Mouse (Mus musculus): ENCODE results near the gene Pde6h. TPM values are rescaled to one million over a fixed set of nuclear protein-coding genes. Genes with fewer than 3 reads are reported as not detected.

The Pde6h gene
- polyA plus RNA-seq, 1 experiment from 2014 or later: not detected

DNA sequence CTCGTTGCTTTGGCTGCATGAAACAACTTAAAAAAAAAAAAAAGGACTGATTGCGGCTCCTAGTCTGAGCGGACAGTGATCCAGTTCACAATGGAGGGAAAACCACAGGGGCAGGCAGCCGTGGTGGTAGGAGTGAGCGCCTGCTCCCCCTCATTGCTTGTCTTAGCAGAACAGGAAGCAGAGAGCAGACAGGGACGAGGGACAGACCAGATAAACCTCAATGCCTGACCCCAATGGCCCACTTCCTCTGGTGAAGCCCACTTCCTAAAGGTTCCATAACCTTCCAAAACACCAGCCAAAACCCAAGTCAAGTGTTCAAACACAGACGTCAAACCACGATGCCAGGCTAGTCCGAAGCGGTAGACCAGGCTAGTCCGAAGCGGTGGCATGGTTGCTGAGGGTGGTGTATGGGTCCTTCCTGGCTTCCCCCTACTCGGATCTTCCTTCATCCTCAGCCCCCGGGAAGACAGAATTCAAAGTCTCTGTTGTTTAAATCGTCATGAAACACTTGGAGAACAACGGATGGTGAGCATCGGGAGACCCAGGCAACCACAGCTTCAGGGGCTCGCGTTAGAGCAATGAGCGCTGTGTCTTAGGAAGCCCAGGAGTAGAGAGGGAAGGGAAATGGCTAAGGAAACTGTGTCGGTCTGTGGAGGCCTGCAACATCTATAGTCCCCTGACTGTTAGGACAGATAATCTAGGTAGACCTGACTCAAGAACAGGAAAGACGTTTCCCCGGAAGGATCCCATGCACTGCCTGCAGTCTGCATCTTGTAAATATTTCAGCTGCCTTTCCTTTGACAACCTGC is 55.8 kb downstream of the Pde6h start:
- DNase-seq (ENCODE audit: low spot score): no peak
- Histone ChIP-seq H3K4me1 (ENCODE audit: control insufficient read depth, insufficient read depth, low read length) (peaks cover 2% of the 10 kb centered on the region; the same call in 1 of the 2 replicates), H3K36me3 (ENCODE audit: control insufficient read depth, insufficient read depth, low read length) (no peaks in the 10 kb centered on the region), H3K4me3 (ENCODE audit: low read depth, low read length) (no peak overlapping the region), H3K9ac (ENCODE audit: low read length) (no peak overlapping the region), H3K4me2 (ENCODE audit: low read length) (no peak overlapping the region), H3K27me3 (replicated peaks; ENCODE audit: control insufficient read depth, insufficient read depth, low read length) (no peaks in the 10 kb centered on the region), H3K27ac (ENCODE audit: low read depth, low read length) (no peak overlapping the region), H3K9me3 (replicated peaks; ENCODE audit: control insufficient read depth, low read length) (no peaks in the 10 kb centered on the region)
- 87% methylated on average over 23 of the region's 23 CpGs for WGBS
- no peak for ATAC-seq

DNA sequence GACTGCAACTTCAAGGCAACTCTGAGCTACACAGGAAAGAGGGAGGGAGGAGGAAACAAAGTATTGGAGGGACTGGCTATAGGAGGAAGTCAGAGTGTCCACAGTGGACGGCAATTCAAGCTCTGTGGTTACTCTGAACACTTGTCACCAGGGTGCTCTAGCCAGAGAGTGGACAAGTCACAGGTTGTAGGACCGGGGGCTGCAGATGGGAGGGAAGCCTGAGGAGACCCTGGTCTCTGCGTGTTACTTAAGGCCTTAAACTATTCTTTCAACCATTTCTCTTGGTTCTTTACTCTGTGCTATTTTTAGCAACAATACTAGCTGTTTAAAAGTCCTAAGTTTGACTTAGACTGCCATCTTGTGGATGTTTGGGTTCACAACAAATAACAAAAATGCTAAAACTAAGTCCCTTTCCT is 56.7 kb downstream of the Pde6h start:
- Histone ChIP-seq H3K9me3 (replicated peaks; ENCODE audit: control insufficient read depth, low read length) (no peaks in the 10 kb centered on the region), H3K27me3 (replicated peaks; ENCODE audit: control insufficient read depth, insufficient read depth, low read length) (no peaks in the 10 kb centered on the region), H3K9ac (ENCODE audit: low read length) (no peak overlapping the region), H3K4me1 (ENCODE audit: control insufficient read depth, insufficient read depth, low read length) (peaks cover 2% of the 10 kb centered on the region; the same call in 1 of the 2 replicates), H3K36me3 (ENCODE audit: control insufficient read depth, insufficient read depth, low read length) (no peaks in the 10 kb centered on the region), H3K27ac (ENCODE audit: low read depth, low read length) (no peak overlapping the region), H3K4me3 (ENCODE audit: low read depth, low read length) (no peak overlapping the region), H3K4me2 (ENCODE audit: low read length) (no peak overlapping the region)
- ATAC-seq (no peak), DNase-seq (ENCODE audit: low spot score) (peak; percentile 85)
- 33% methylated on average over 3 of the region's 3 CpGs for WGBS

GRCm38 (mm10) chr6:136982581-136982980 is 58.9 kb downstream of the Pde6h start:
- no peak overlapping the region for H3K27ac ChIP-seq (ENCODE audit: low read depth, low read length)
- no peak overlapping the region for H3K9ac ChIP-seq (ENCODE audit: low read length)
- H3K36me3 ChIP-seq (ENCODE audit: control insufficient read depth, insufficient read depth, low read length): no peaks in the 10 kb centered on the region
- H3K4me2 ChIP-seq (ENCODE audit: low read length): no peak overlapping the region
- peaks cover 2% of the 10 kb centered on the region; the same call in 1 of the 2 replicates for H3K4me1 ChIP-seq (ENCODE audit: control insufficient read depth, insufficient read depth, low read length)
- ATAC-seq: no peak
- no peak overlapping the region for H3K4me3 ChIP-seq (ENCODE audit: low read depth, low read length)
- no peak for DNase-seq (ENCODE audit: low spot score)
- no peaks in the 10 kb centered on the region for H3K9me3 ChIP-seq (replicated peaks; ENCODE audit: control insufficient read depth, low read length)
- H3K27me3 ChIP-seq (replicated peaks; ENCODE audit: control insufficient read depth, insufficient read depth, low read length): no peaks in the 10 kb centered on the region
- WGBS: 87% methylated on average over 6 of the region's 6 CpGs

DNA sequence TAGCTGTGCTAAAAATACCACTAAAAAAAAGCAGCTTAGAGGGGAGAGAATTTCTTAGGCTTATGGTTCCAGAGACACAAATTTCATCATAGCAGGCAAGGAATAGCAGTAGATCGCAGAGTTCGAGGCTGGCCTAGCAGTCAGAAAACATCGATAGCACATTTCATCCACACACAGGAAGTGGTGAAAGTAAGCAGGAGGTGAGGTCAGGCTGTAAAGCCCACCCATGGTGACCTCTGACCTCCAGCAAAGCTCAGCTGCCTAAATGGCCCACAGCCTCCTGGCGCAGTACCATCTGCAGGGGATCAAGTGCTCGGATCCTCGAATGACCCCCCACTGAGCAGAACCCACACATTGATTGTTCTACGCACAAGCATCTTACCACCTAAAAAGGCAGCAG is 59.6 kb downstream of the Pde6h start:
- ATAC-seq (no peak), DNase-seq (ENCODE audit: low spot score) (no peak)
- Histone ChIP-seq H3K9ac (ENCODE audit: low read length) (no peak overlapping the region), H3K36me3 (ENCODE audit: control insufficient read depth, insufficient read depth, low read length) (no peaks in the 10 kb centered on the region), H3K27me3 (replicated peaks; ENCODE audit: control insufficient read depth, insufficient read depth, low read length) (no peaks in the 10 kb centered on the region), H3K27ac (ENCODE audit: low read depth, low read length) (no peak overlapping the region), H3K4me2 (ENCODE audit: low read length) (no peak overlapping the region), H3K9me3 (replicated peaks; ENCODE audit: control insufficient read depth, low read length) (no peaks in the 10 kb centered on the region), H3K4me1 (ENCODE audit: control insufficient read depth, insufficient read depth, low read length) (peaks cover 2% of the 10 kb centered on the region; the same call in 1 of the 2 replicates), H3K4me3 (ENCODE audit: low read depth, low read length) (no peak overlapping the region)
- WGBS: 60% methylated on average over 7 of the region's 7 CpGs

GRCm38 (mm10) chr6:136986019-136986418 is 62.4 kb downstream of the Pde6h start:
- no peak overlapping the region for H3K4me3 ChIP-seq (ENCODE audit: low read depth, low read length)
- H3K4me1 ChIP-seq (ENCODE audit: control insufficient read depth, insufficient read depth, low read length): no peaks in the 10 kb centered on the region
- no peaks in the 10 kb centered on the region for H3K36me3 ChIP-seq (ENCODE audit: control insufficient read depth, insufficient read depth, low read length)
- DNase-seq (ENCODE audit: low spot score): no peak
- H3K27ac ChIP-seq (ENCODE audit: low read depth, low read length): no peak overlapping the region
- H3K9ac ChIP-seq (ENCODE audit: low read length): no peak overlapping the region
- H3K9me3 ChIP-seq (replicated peaks; ENCODE audit: control insufficient read depth, low read length): no peaks in the 10 kb centered on the region
- H3K27me3 ChIP-seq (replicated peaks; ENCODE audit: control insufficient read depth, insufficient read depth, low read length): no peaks in the 10 kb centered on the region
- WGBS: 76% methylated on average over 13 of the region's 13 CpGs
- H3K4me2 ChIP-seq (ENCODE audit: low read length): no peak overlapping the region
- ATAC-seq: peak; percentile 44; the same call in 1 of the 2 replicates

DNA sequence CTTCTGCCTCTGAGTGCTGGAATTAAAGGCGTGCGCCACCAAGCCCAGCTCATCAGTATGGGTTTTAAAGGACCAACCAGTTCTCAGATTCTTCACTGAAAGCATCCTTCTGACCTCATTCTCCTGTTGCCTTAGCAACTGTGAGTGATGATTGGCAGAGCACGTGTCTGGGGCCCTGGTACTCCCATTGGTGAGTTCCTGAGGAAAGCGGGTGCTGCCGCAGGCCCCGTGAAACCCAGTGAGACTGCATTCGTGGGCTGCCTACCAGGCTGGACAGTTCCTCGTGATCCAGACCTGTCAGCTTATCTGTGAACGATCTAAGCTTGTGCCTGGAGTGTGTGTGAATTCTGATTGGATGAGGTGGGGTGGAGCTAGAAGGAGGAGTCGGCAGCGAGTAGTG is 63.1 kb downstream of the Pde6h start:
- H3K27ac ChIP-seq (ENCODE audit: low read depth, low read length): no peak overlapping the region
- H3K27me3 ChIP-seq (replicated peaks; ENCODE audit: control insufficient read depth, insufficient read depth, low read length): no peaks in the 10 kb centered on the region
- H3K9me3 ChIP-seq (replicated peaks; ENCODE audit: control insufficient read depth, low read length): no peaks in the 10 kb centered on the region
- WGBS: 69% methylated on average over 11 of the region's 11 CpGs
- no peaks in the 10 kb centered on the region for H3K4me1 ChIP-seq (ENCODE audit: control insufficient read depth, insufficient read depth, low read length)
- no peak overlapping the region for H3K4me2 ChIP-seq (ENCODE audit: low read length)
- H3K36me3 ChIP-seq (ENCODE audit: control insufficient read depth, insufficient read depth, low read length): no peaks in the 10 kb centered on the region
- H3K4me3 ChIP-seq (ENCODE audit: low read depth, low read length): no peak overlapping the region
- ATAC-seq (no peak), DNase-seq (ENCODE audit: low spot score) (no peak)
- H3K9ac ChIP-seq (ENCODE audit: low read length): no peak overlapping the region

- ATAC-seq: no peak
- no peaks in the 10 kb centered on the region for H3K4me1 ChIP-seq (ENCODE audit: control insufficient read depth, insufficient read depth, low read length)
- DNase-seq (ENCODE audit: low spot score): no peak
Observed at GRCm38 (mm10) chr6:136988536-136989060, 65.0 kb downstream of the Pde6h start.

GRCm38 (mm10) chr6:136989824-136990497 is 66.3 kb downstream of the Pde6h start:
- H3K9me3 ChIP-seq (replicated peaks; ENCODE audit: control insufficient read depth, low read length): no peaks in the 10 kb centered on the region
- H3K4me3 ChIP-seq (ENCODE audit: low read depth, low read length): no peak overlapping the region
- no peak overlapping the region for H3K4me2 ChIP-seq (ENCODE audit: low read length)
- WGBS: 33% methylated on average over 11 of the region's 11 CpGs
- H3K9ac ChIP-seq (ENCODE audit: low read length): no peak overlapping the region
- ATAC-seq (0 out of 2 replicates have a peak, but pooled peaks have one; percentile 32), DNase-seq (ENCODE audit: low spot score) (no peak)
- H3K27ac ChIP-seq (ENCODE audit: low read depth, low read length): no peak overlapping the region
- no peaks in the 10 kb centered on the region for H3K27me3 ChIP-seq (replicated peaks; ENCODE audit: control insufficient read depth, insufficient read depth, low read length)
- H3K4me1 ChIP-seq (ENCODE audit: control insufficient read depth, insufficient read depth, low read length): no peaks in the 10 kb centered on the region
- H3K36me3 ChIP-seq (ENCODE audit: control insufficient read depth, insufficient read depth, low read length): no peaks in the 10 kb centered on the region

More at GRCm38 (mm10) chr6:136988536-136989060, 65.0 kb downstream of the Pde6h start:
- no peaks in the 10 kb centered on the region for H3K27me3 ChIP-seq (replicated peaks; ENCODE audit: control insufficient read depth, insufficient read depth, low read length)
- no peak overlapping the region for H3K4me2 ChIP-seq (ENCODE audit: low read length)
- H3K27ac ChIP-seq (ENCODE audit: low read depth, low read length): no peak overlapping the region
- no peaks in the 10 kb centered on the region for H3K36me3 ChIP-seq (ENCODE audit: control insufficient read depth, insufficient read depth, low read length)
- 87% methylated on average over 7 of the region's 7 CpGs for WGBS
- no peaks in the 10 kb centered on the region for H3K9me3 ChIP-seq (replicated peaks; ENCODE audit: control insufficient read depth, low read length)
- no peak overlapping the region for H3K4me3 ChIP-seq (ENCODE audit: low read depth, low read length)
- no peak overlapping the region for H3K9ac ChIP-seq (ENCODE audit: low read length)

GRCm38 (mm10) chr6:136990557-136990956 is 66.9 kb downstream of the Pde6h start:
- no peaks in the 10 kb centered on the region for H3K9me3 ChIP-seq (replicated peaks; ENCODE audit: control insufficient read depth, low read length)
- WGBS: 71% methylated on average over 8 of the region's 8 CpGs
- H3K27me3 ChIP-seq (replicated peaks; ENCODE audit: control insufficient read depth, insufficient read depth, low read length): no peaks in the 10 kb centered on the region

More at GRCm38 (mm10) chr6:136990557-136990956, 66.9 kb downstream of the Pde6h start:
- DNase-seq (ENCODE audit: low spot score) (no peak), ATAC-seq (no peak)
- Histone ChIP-seq H3K4me3 (ENCODE audit: low read depth, low read length) (no peak overlapping the region), H3K27ac (ENCODE audit: low read depth, low read length) (no peak overlapping the region), H3K36me3 (ENCODE audit: control insufficient read depth, insufficient read depth, low read length) (no peaks in the 10 kb centered on the region), H3K4me1 (ENCODE audit: control insufficient read depth, insufficient read depth, low read length) (no peaks in the 10 kb centered on the region), H3K4me2 (ENCODE audit: low read length) (no peak overlapping the region), H3K9ac (ENCODE audit: low read length) (no peak overlapping the region)

Measured in forebrain, embryonic 14.5 days (tissue).